Mouse (Mus musculus): ENCODE measurements at regions not wholly inside any gene's neighbourhood (a gene's known extent, or its start where the extent isn't known, plus 50 kb on each side); places are given as distances from the start of the nearest gene placed in this dataset.

GRCm38 (mm10) chr6:70714239-70714638, 77.8 kb downstream of the Rpia start:
- no peak overlapping the region for H3K9ac ChIP-seq (replicated peaks; ENCODE audit: low read length)
- H3K36me3 ChIP-seq (ENCODE audit: control insufficient read depth, insufficient read depth, low read length) = no peaks in the 10 kb centered on the region
- no peak overlapping the region for H3K27ac ChIP-seq (replicated peaks; ENCODE audit: low read depth, low read length)
- no peak overlapping the region for H3K4me3 ChIP-seq (replicated peaks; ENCODE audit: low read depth, low read length)
- no peaks in the 10 kb centered on the region for H3K4me1 ChIP-seq (ENCODE audit: control insufficient read depth, insufficient read depth, low read length)
- no peaks in the 10 kb centered on the region for H3K9me3 ChIP-seq (ENCODE audit: control insufficient read depth, low read length)
- DNase-seq (peak; percentile 84), ATAC-seq (ENCODE audit: low FRiP score, low TSS enrichment) (peak; percentile 32; the same call in 1 of the 2 replicates)
- no peaks in the 10 kb centered on the region for H3K27me3 ChIP-seq (ENCODE audit: control insufficient read depth, insufficient read depth, low read length)
- 19% methylated on average over 6 of the region's 6 CpGs for WGBS
- H3K4me2 ChIP-seq (ENCODE audit: low read length) = peak overlapping the region; percentile 48

- no peak overlapping the region for H3K9ac ChIP-seq (replicated peaks; ENCODE audit: low read length)
- H3K27ac ChIP-seq (replicated peaks; ENCODE audit: low read depth, low read length) = no peak overlapping the region
- no peaks in the 10 kb centered on the region for H3K9me3 ChIP-seq (ENCODE audit: control insufficient read depth, low read length)
- H3K27me3 ChIP-seq (ENCODE audit: control insufficient read depth, insufficient read depth, low read length) = no peaks in the 10 kb centered on the region
- no peak overlapping the region for H3K4me3 ChIP-seq (replicated peaks; ENCODE audit: low read depth, low read length)
- H3K36me3 ChIP-seq (ENCODE audit: control insufficient read depth, insufficient read depth, low read length) = no peaks in the 10 kb centered on the region
- 75% methylated on average over 6 of the region's 6 CpGs for WGBS
- no peak for DNase-seq
- H3K4me1 ChIP-seq (ENCODE audit: control insufficient read depth, insufficient read depth, low read length) = no peaks in the 10 kb centered on the region
- no peak for ATAC-seq (ENCODE audit: low FRiP score, low TSS enrichment)
- H3K4me2 ChIP-seq (ENCODE audit: low read length) = no peak overlapping the region
These were observed 78.4 kb downstream of the Rpia start for GRCm38 (mm10) chr6:70713665-70714064.

GRCm38 (mm10) chr6:70713118-70713517, 78.9 kb downstream of the Rpia start:
- Histone ChIP-seq H3K9ac (replicated peaks; ENCODE audit: low read length) (no peak overlapping the region), H3K4me2 (ENCODE audit: low read length) (no peak overlapping the region), H3K4me1 (ENCODE audit: control insufficient read depth, insufficient read depth, low read length) (no peaks in the 10 kb centered on the region), H3K4me3 (replicated peaks; ENCODE audit: low read depth, low read length) (no peak overlapping the region), H3K27ac (replicated peaks; ENCODE audit: low read depth, low read length) (no peak overlapping the region), H3K27me3 (ENCODE audit: control insufficient read depth, insufficient read depth, low read length) (no peaks in the 10 kb centered on the region), H3K36me3 (ENCODE audit: control insufficient read depth, insufficient read depth, low read length) (no peaks in the 10 kb centered on the region), H3K9me3 (ENCODE audit: control insufficient read depth, low read length) (no peaks in the 10 kb centered on the region)
- DNase-seq (peak; percentile 69), ATAC-seq (ENCODE audit: low FRiP score, low TSS enrichment) (no peak)
- 45% methylated on average over 7 of the region's 7 CpGs for WGBS

GRCm38 (mm10) chr6:70709338-70710055, 82.5 kb downstream of the Rpia start:
- H3K27ac ChIP-seq (replicated peaks; ENCODE audit: low read depth, low read length) = no peak overlapping the region
- H3K9ac ChIP-seq (replicated peaks; ENCODE audit: low read length) = no peak overlapping the region
- peak; percentile 75 for DNase-seq
- no peaks in the 10 kb centered on the region for H3K36me3 ChIP-seq (ENCODE audit: control insufficient read depth, insufficient read depth, low read length)
- WGBS = 9% methylated on average over 7 of the region's 7 CpGs
- H3K27me3 ChIP-seq (ENCODE audit: control insufficient read depth, insufficient read depth, low read length) = no peaks in the 10 kb centered on the region
- H3K9me3 ChIP-seq (ENCODE audit: control insufficient read depth, low read length) = no peaks in the 10 kb centered on the region
- no peak overlapping the region for H3K4me3 ChIP-seq (replicated peaks; ENCODE audit: low read depth, low read length)
- no peaks in the 10 kb centered on the region for H3K4me1 ChIP-seq (ENCODE audit: control insufficient read depth, insufficient read depth, low read length)
- H3K4me2 ChIP-seq (ENCODE audit: low read length) = 0 out of 2 replicates have a peak overlapping the region, but pooled peaks have one; percentile 17
- ATAC-seq (ENCODE audit: low FRiP score, low TSS enrichment) = peak; percentile 59; the same call in 1 of the 2 replicates

GRCm38 (mm10) chr6:70695596-70695995, 96.4 kb downstream of the Rpia start:
- Histone ChIP-seq H3K27me3 (ENCODE audit: control insufficient read depth, insufficient read depth, low read length) (no peaks in the 10 kb centered on the region), H3K36me3 (ENCODE audit: control insufficient read depth, insufficient read depth, low read length) (no peaks in the 10 kb centered on the region), H3K9ac (replicated peaks; ENCODE audit: low read length) (no peak overlapping the region), H3K4me1 (ENCODE audit: control insufficient read depth, insufficient read depth, low read length) (no peaks in the 10 kb centered on the region), H3K4me2 (ENCODE audit: low read length) (no peak overlapping the region), H3K4me3 (replicated peaks; ENCODE audit: low read depth, low read length) (no peak overlapping the region), H3K9me3 (ENCODE audit: control insufficient read depth, low read length) (no peaks in the 10 kb centered on the region), H3K27ac (replicated peaks; ENCODE audit: low read depth, low read length) (no peak overlapping the region)
- ATAC-seq (ENCODE audit: low FRiP score, low TSS enrichment) (no peak), DNase-seq (no peak)
- WGBS = 96% methylated on average over 26 of the region's 26 CpGs
